Mouse (Mus musculus) monocyte, adult 2 months (primary cell): ENCODE results near the gene Mb21d2.

Experiments
- DNase-seq, 2 experiments: peaks; one replicate each; pipeline ENCODE4 v3.0.0; 2022; ENCODE audit warnings: low spot score in 2 of 2, low read depth in 1 of 2

Gene Mb21d2

DNA sequence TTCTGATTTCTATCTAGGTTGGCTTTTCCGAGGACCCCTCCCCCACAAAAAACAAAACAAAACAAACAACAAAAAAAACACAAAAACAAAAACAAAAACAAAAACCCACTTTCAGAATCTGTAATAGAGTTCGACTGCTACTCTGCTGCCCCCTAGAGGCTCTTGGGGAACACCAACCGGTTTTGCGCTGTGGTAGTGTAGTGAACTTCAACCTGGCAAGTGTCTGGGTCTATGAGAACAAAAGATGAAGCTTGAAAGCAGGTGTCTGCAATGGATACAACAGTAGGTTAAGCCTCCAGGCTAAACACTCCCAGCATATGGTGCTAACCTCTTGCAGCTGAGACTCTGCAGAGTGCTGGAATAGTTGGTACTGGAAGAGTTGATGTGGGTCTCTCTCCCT lies 136.4 kb downstream of the Mb21d2 start:
- no peak for DNase-seq
